Mouse (Mus musculus): ENCODE results near the gene Olfr730.

The Olfr730 gene

DNA sequence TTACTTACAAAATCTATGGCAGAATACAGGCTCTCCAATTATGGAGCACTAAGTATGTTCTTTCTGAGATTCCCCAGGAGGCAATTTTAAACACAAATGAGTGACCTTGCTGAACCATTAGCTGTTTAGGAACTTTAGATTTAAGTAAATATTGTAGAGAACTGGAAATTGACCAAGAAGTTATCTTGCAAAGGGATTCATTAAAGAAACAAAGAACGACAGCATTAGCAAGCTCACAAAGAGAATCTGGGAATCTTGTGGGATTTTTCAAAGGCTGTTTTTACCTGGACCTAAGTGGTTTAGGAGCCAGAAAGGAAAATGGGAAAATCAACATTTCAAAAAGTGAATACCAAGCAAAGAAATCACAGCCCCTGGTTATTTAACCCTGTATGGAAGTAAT lies at the start of gene Olfr730:
TSS of gene Olfr730 (minus strand) at position 101 of the 400 bp plus-strand sequence.
- ATAC-seq (ENCODE audit: low TSS enrichment): no peak

DNA sequence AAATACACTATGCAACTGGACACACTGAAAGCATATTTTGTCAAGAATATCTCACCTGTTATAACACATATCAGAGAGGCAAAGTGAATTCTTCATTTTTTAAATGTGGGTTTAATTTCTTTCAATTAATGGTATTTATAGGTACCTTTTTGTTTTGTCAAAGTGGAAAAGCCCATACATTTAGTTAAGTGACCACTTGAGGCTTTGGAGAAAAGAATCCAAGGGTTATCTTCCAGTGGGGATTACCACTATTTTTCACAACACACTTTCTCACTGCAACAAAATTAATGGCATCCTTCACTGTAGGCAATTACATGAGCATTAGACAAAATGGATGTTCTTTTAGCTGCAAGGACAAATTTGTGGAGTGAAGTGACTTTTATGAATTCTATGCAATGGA lies 35.2 kb downstream of the Olfr730 start, which contains the start of gene Olfr729:
TSS of gene Olfr729 (minus strand) at position 101 of the 400 bp plus-strand sequence.
- ATAC-seq (ENCODE audit: low TSS enrichment): no peak

DNA sequence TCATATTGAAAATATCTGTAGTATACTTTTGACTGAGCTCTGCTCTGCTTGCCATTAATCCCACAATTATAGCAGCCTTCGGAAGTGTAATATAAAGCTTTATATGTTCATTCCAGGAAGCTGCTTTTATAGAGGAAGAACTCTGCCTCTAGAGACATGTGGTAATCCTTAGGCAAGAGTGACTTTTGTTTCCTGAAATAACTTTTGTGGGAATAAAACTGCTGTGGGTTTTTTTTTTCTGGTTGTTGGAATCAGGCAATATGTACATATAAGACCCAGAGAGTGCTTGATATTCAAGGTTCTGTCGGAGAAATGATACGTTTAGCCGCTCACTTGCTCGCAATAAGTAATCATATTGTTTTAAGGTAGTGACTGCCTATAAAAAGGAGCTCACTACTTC lies 45.4 kb downstream of the Olfr730 start, which contains the start of gene Olfr728:
TSS of gene Olfr728 (minus strand) at position 101 of the 400 bp plus-strand sequence.
- no peak for ATAC-seq (ENCODE audit: low TSS enrichment)

Data from frontal cortex, adult (tissue).